Mouse (Mus musculus) embryonic fibroblast, embryonic 13.5 days (primary cell): ENCODE data around the gene Eif2d. TPM values are rescaled to one million over a fixed set of nuclear protein-coding genes. Genes with fewer than 3 reads are reported as not detected.

Experiments used
- H3K27ac ChIP-seq: 2 replicates; pipeline ENCODE4 v1.5.1; 2012; ENCODE audit warnings: low read length, control low read depth, inconsistent platforms; ENCODE audit not compliant: insufficient read depth
- H3K4me1 ChIP-seq: 2 replicates; pipeline ENCODE4 v1.6.1; 2011; ENCODE audit warnings: low read length; ENCODE audit not compliant: control insufficient read depth, insufficient read depth
- H3K4me3 ChIP-seq: 2 replicates; pipeline ENCODE4 v1.5.1; 2011; ENCODE audit warnings: mild to moderate bottlenecking, control low read depth, low read length; ENCODE audit not compliant: insufficient read depth
- CTCF ChIP-seq: IDR thresholded peaks from 2 replicates; pipeline ENCODE4 v1.5.1; 2011; ENCODE audit warnings: mild to moderate bottlenecking, control low read depth, low read length, moderate library complexity, borderline replicate concordance; ENCODE audit not compliant: insufficient read depth
- POLR2A ChIP-seq: IDR thresholded peaks from 2 replicates; pipeline ENCODE4 v1.6.1; 2011; ENCODE audit warnings: low read depth, mild to moderate bottlenecking, control low read depth, low read length, moderate library complexity
- polyA plus RNA-seq: library from polyadenylated mRNA; stranded (reverse); fragments of >200 nt; gene quantifications from 2 replicates; pipeline ENCODE4 v1.2.4, GENCODE M21; 2011; ENCODE audit warnings: low read depth; ENCODE audit not compliant: missing spikeins, insufficient read length

Eif2d gene
- polyA plus RNA-seq, 1 experiment, result 46.9 TPM

DNA sequence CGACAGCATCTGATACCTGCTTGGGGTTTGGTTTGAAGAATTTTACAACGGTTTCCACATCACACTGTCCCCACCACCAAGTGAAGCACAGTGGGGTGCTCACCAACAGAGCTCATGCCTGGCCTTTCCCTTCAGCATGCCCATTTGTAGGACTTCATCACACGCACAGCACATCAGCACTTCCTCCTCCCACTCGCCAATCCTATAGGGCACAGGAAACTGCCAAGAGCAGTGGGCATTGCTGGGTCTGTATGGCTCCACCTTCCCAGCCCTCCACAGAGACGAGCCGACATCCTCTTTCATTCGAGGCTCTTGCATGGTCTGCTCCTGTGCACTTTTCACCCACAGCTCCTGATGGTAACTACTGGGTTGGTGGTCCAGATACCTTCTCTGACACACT is 30.2 kb downstream of the Eif2d start:
- no peak for TF ChIP-seq CTCF
- no peak overlapping the region for H3K4me3 ChIP-seq

DNA sequence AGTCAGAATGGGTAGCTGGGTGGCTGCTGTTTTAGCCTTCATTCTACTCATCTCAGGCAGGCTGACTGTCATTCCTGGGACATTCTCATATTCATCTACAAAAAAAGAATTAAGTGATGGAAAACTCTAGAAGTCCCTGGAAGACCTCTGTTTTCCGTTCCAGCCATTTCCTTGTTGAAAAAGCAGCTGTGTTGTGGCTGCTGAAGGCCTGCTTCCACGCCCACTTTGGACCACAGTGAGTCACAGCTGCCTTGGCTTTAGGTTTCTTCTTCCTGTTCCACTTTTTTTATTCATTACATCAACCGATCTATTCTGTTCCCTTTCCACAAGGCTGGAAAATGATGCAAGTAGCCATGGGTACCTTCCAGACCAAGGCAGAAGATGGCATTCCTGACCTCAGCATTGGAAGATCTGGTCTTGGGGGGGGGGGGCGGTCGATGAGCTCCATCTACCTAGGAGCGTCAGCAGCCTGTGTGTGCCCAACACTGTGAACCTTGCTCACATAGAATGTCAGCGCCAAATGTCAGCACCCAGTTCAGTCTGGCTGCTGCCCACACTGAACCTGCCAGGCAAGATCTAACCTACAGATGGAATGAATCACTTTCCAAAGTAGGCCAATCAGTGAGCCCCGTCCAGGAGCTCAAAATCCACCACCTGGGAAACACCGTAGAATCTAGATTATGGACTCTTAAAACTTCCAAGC is 31.4 kb downstream of the Eif2d start:
- H3K4me1 ChIP-seq, result peaks cover 7% of the 10 kb centered on the region; the same call in 1 of the 2 replicates
- TF ChIP-seq CTCF (no peak), POLR2A (no peak)
- no peak overlapping the region for H3K4me3 ChIP-seq
- peak overlapping the region; percentile 63 for H3K27ac ChIP-seq

More for the DNA sequence above, 30.2 kb downstream of the Eif2d start:
- no peak overlapping the region for H3K27ac ChIP-seq
- peaks cover 7% of the 10 kb centered on the region; the same call in 1 of the 2 replicates for H3K4me1 ChIP-seq

DNA sequence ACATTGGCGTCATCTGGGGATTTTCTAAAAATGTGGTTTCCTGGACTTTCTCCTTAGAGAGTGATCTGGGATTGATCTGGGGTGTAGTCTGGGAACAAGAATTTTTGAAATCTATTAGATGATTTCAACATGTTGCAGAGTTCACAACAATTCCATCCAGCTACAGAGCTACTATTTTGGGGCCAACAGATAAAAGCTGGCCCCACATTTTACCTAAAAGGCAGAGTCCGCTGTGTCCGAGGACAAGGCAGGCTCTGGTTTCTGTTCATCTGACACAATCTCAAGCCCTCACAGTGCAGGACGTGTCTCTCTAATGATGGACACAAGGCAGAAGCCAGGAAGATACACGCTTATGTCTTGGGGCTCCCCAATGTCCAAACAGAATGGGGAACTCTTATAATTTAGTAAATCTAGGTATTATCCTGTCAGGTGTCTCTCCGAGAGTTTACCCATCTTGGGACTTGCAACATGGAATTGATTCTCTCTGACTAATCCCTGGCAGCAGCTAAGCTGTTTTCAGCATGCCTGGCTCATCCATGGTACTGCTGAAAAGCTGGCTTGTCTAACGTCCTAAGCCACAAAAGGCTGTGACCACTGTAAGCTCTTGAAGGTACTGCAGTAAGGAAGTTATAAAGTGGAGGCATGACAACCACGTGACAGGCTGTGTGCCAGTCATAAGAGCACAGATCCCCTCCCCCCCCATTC is 32.1 kb downstream of the Eif2d start:
- Histone ChIP-seq H3K27ac (peak overlapping the region; percentile 63), H3K4me3 (no peak overlapping the region), H3K4me1 (peaks cover 7% of the 10 kb centered on the region; the same call in 1 of the 2 replicates)
- no peak for TF ChIP-seq POLR2A
- TF ChIP-seq CTCF, result no peak

DNA sequence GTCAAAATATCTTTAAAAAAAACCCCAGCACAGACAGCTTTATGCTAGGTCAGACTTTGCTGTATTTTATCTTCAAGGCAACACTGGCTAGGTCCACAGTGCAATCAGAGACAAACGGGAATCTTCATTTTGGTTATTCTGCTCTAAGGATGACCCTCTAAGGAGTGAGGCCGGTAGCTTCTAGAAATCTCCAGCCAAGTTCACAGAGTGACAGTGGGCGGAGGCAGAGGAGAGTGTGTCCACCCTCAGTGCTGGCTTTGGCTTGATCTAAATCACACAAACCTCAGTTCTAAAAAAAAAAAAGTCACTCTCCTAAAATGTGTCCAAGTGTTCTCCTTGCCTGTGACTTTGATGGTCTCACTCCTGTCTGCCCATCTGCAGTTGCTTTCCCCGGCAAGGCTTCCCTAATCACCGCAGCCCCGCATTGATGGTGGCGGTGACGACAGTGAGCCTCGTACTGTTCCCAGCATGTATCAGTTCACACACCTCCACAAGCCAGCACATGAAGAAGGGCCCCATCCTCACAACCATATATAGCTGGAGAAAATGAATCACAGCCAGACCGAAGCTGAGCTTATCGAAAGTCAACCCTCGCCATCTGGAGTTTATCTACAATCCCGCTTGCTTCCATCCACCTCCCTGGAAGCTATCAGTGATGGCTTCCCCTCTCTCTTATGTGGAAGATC is 33.0 kb downstream of the Eif2d start:
- Histone ChIP-seq H3K4me3 (no peak overlapping the region), H3K4me1 (peaks cover 7% of the 10 kb centered on the region; the same call in 1 of the 2 replicates), H3K27ac (no peak overlapping the region)
- no peak for TF ChIP-seq POLR2A
- no peak for TF ChIP-seq CTCF

DNA sequence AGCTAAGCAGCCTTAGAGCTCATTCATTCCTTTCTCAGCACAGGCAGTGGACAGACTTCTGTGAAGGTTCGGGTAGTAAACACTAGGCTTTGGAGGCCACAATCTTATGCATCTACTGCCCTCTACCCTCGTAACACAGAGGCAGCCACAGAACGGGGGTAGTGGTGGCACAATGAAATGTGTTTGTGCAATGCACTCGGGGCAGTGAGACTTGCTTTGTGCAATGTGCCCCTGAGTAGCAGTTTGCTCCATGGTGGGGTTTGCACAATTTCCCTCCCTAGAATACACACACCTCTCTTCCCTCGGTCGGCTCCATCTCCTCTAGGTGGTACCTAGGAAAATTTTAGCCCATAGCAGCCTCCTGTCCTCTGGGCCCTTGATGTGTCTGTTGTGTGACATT is 34.0 kb downstream of the Eif2d start:
- TF ChIP-seq POLR2A (no peak), CTCF (no peak)
- peaks cover 7% of the 10 kb centered on the region; the same call in 1 of the 2 replicates for H3K4me1 ChIP-seq
- no peak overlapping the region for H3K4me3 ChIP-seq
- no peak overlapping the region for H3K27ac ChIP-seq

DNA sequence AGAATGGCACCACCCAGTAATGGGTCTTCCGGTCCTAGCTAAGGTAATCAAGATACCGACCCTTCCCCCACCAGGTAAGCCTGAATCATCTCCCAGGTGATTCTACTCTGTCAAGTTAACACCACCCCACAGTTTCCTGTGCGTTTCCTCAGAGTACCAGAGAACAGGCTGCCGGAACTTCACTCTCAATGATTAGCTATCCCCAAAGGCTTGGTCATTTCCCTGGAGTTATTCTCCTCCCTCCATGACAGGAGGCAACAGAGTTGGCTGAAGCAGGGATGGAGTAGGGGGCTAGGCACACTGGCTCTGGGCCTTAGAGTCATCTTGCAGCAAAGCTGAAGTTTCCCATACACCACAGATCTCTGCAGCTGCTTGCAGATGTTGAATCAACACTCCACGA is 34.9 kb downstream of the Eif2d start:
- Histone ChIP-seq H3K4me1 (peaks cover 7% of the 10 kb centered on the region; the same call in 1 of the 2 replicates), H3K27ac (no peak overlapping the region), H3K4me3 (no peak overlapping the region)
- TF ChIP-seq CTCF, result no peak

DNA sequence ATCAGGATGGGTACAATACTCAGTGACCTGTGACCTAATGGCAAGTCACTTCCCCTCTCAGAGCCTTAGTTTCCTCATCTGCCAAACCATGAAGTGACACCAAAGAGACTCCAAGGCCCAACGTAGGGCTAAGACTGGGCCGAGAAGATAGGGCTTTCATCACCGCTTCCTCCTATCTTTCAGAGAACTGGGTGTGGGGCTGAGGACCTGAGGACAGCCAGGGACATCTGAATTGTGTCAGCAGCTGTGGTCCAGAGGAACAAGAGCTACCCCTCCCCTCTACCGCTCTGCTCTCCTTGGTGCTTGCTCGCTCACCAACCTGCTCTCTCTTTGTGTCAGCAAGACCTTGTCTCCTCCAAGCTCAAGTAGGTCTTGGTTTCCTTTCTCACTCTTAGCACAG is 35.7 kb downstream of the Eif2d start:
- no peak overlapping the region for H3K27ac ChIP-seq
- H3K4me1 ChIP-seq, result peaks cover 7% of the 10 kb centered on the region; the same call in 1 of the 2 replicates
- no peak overlapping the region for H3K4me3 ChIP-seq
- TF ChIP-seq CTCF (no peak), POLR2A (no peak)

DNA sequence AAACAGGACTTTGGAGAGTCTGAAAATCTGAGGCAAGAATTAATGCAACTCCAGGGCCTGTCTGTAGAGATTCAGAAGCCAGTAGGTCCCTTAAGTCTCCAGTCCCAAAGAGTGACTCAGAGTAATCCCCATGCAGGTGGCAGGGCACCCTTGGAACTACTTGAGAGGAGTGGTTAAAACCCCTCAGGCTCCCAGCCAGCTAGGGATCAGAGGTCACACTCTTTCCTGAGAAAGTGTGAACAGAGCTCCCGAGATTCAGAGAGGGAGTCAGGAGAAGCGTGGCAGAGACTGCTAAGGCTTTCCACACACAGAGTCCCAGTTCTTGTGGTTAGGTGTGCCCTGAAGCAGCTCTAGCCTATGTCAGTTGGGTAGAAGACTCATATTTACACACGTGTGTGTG is 40.8 kb downstream of the Eif2d start:
- no peak for TF ChIP-seq POLR2A
- TF ChIP-seq CTCF, result no peak
- H3K27ac ChIP-seq, result no peak overlapping the region
- H3K4me3 ChIP-seq, result no peak overlapping the region
- H3K4me1 ChIP-seq, result no peaks in the 10 kb centered on the region

DNA sequence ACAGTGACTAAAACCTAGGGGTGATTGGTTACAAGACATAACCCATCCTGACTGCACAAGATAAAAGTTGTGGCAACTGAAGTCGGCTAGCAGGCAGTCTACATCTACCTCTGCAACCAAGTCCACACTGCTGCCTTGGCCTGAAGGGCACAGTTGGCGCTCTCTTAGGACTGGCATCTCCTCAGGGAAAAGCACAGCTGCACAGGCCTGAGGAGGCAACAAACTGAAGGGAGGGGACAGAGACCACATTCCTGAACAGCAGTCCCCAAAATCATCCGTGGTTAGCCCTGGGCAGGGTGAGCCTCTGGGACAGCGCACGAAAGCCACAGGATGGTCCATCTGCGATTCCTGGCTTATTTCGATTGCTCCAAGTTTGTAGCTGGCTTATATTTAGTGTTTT is 42.7 kb downstream of the Eif2d start:
- TF ChIP-seq CTCF, result no peak
- no peak for TF ChIP-seq POLR2A
- H3K27ac ChIP-seq, result no peak overlapping the region
- H3K4me1 ChIP-seq, result no peaks in the 10 kb centered on the region
- no peak overlapping the region for H3K4me3 ChIP-seq

DNA sequence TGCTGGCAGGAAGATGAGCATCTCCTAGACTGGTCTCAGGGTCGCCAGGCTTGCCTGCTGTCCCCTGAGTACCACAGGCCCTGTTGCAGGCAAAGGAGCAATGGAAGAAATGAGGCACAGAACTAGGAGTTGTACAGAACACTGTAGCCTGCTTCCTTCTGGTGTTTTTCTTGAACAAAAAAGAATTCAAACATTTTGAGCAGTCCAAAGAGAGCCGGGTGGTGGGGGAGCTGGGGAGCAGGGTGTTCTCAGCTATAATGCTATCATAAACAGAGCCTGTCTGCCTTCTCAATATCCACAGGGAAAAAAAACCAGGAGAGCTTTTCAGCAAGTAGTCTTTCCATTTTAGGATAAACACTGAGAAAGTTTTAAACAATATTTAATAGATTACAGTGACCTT is 43.1 kb downstream of the Eif2d start:
- no peak overlapping the region for H3K27ac ChIP-seq
- H3K4me3 ChIP-seq, result no peak overlapping the region
- H3K4me1 ChIP-seq, result no peaks in the 10 kb centered on the region
- TF ChIP-seq POLR2A, result no peak
- TF ChIP-seq CTCF, result no peak
